Mouse (Mus musculus): Measurements from ENCODE around the gene Insig2.

DNA sequence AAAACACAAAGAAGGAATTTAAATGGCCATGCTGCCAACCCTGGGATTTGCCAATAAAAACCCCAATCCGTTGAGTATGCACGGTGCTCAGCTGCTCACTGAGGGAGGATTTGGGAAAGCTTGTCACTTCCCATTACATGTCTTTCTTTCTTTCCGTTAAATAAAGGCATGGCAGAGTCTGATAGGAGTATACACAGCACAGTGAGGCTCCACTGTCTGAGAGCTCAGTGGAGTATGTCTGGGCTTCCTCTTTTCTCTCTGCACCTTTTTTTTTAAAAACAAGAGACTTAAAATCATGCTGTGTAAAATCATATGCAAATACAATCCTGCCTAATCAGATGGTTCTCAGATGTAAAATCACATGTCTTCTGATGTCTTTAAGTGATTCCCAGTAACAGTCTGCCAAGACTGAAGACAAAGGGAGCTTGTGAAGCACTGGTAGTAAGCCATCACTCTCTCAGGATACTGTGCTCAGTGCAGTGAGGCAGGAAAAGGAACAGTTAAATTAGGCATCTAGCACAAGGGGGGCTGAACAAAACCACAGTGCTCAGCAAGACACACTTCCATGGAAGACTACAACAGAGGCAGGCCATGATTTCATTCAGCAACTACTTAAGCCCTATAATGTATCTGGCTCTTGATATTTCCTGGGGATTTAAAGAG lies 17.5 kb downstream of the Insig2 start:
- no peak for TF ChIP-seq CTCF (conservative IDR thresholded peaks at IDR 0.05; ENCODE audit: insufficient read depth, insufficient read length, low read depth, low read length)
- TF ChIP-seq POLR2A (IDR thresholded peaks at IDR 0.05; ENCODE audit: low read depth, low read length), result no peak

Data from kidney, adult 2 months (tissue).